Mouse (Mus musculus): ENCODE results near the gene Fis1.

GRCm38 (mm10) chr5:137009988-137010387 is 56.9 kb downstream of the Fis1 start:
- TF ChIP-seq CTCF (IDR thresholded peaks at IDR 0.05; ENCODE audit: control insufficient read depth, insufficient read depth, low read length): 0 out of 2 replicates have a peak, but pooled peaks have one; percentile 15
- no peak for TF ChIP-seq POLR2A (IDR thresholded peaks at IDR 0.05; ENCODE audit: borderline replicate concordance, control insufficient read depth, low read depth, low read length)

Measured in bone marrow, adult 2 months (tissue).